Mouse (Mus musculus) ES-E14 (cell line): ENCODE data around the gene Pola2. TPM values are rescaled to one million over a fixed set of nuclear protein-coding genes. Genes with fewer than 3 reads are reported as not detected.

Source experiments
- DNase-seq: peaks from one replicate; pipeline ENCODE4 v3.0.0-alpha.2; 2013; ENCODE audit warnings: low read depth, low spot score
- H3K27ac ChIP-seq: 2 replicates; pipeline ENCODE4 v1.5.1; 2012; ENCODE audit warnings: low read depth, mild to moderate bottlenecking, low read length, moderate library complexity, mixed read lengths; ENCODE audit not compliant: poor library complexity, insufficient read depth, severe bottlenecking
- H3K36me3 ChIP-seq: 2 replicates; pipeline ENCODE4 v1.6.1; 2012; ENCODE audit warnings: mild to moderate bottlenecking, low read length, moderate library complexity, mixed read lengths; ENCODE audit not compliant: control insufficient read depth, poor library complexity, insufficient read depth, severe bottlenecking
- H3K4me1 ChIP-seq, 2 experiments: fragments of 150-350 bp in 1 of 2; sonication (generic) in 1 of 2; 2 replicates each; pipeline ENCODE4 v1.6.1; 2012; ENCODE audit warnings: low read length in 2 of 2, mild to moderate bottlenecking in 1 of 2, mixed read lengths in 1 of 2; ENCODE audit not compliant: control insufficient read depth in 2 of 2, insufficient read depth in 2 of 2, poor library complexity in 1 of 2
- H3K4me3 ChIP-seq, 2 experiments: fragments of 150-350 bp in 1 of 2; sonication (generic) in 1 of 2; 2 replicates each; pipeline ENCODE4 v1.5.1; 2012; ENCODE audit warnings: low read length in 2 of 2, low read depth in 1 of 2, mild to moderate bottlenecking in 1 of 2, mixed read lengths in 1 of 2; ENCODE audit not compliant: insufficient read depth in 1 of 2, poor library complexity in 1 of 2, severe bottlenecking in 1 of 2
- H3K9ac ChIP-seq: 2 replicates; pipeline ENCODE4 v1.6.1; 2012; ENCODE audit warnings: low read depth, mild to moderate bottlenecking, low read length, mixed read lengths; ENCODE audit not compliant: poor library complexity, insufficient read depth, severe bottlenecking
- H3K9me3 ChIP-seq: fragments of 150-350 bp; sonication (generic); 2 replicates; pipeline ENCODE4 v1.6.1; 2012; ENCODE audit warnings: low read depth, mild to moderate bottlenecking, low read length; ENCODE audit not compliant: control insufficient read depth, insufficient read depth
- CHD2 ChIP-seq: IDR thresholded peaks from 2 replicates; pipeline ENCODE4 v1.6.1; 2014; ENCODE audit warnings: mild to moderate bottlenecking, low read depth, low read length, inconsistent platforms
- HCFC1 ChIP-seq: IDR thresholded peaks from 2 replicates; pipeline ENCODE4 v1.6.1; 2012; ENCODE audit warnings: low read length, inconsistent platforms, borderline replicate concordance; ENCODE audit not compliant: insufficient read depth
- MAFK ChIP-seq: IDR thresholded peaks from 2 replicates; pipeline ENCODE4 v1.6.1; 2014; ENCODE audit warnings: mild to moderate bottlenecking, low read depth, low read length, inconsistent platforms; ENCODE audit not compliant: insufficient read depth
- ZC3H11A ChIP-seq: IDR thresholded peaks from 2 replicates; pipeline ENCODE4 v1.6.1; 2012; ENCODE audit warnings: low read depth, mild to moderate bottlenecking, inconsistent platforms, low read length, borderline replicate concordance
- ZNF384 ChIP-seq: IDR thresholded peaks from 2 replicates; pipeline ENCODE4 v1.6.1; 2012; ENCODE audit warnings: low read depth, low read length, inconsistent platforms
- in situ Hi-C, 2 experiments: fragments of 600-800 bp; cut with MboI; formaldehyde crosslinking; loops; one replicate each; pipeline ENCODE4 v1.15.1; 2025; ENCODE audit warnings: low sequenced_read_pairs in 2 of 2, inconsistent platforms in 1 of 2; ENCODE audit not compliant: unreplicated experiment in 2 of 2
- total RNA-seq: library from RNA; depleted of rRNA; stranded (reverse); fragments of 300-350 nt; gene quantifications from 2 replicates; pipeline ENCODE4 v1.2.3, GENCODE M21; 2012

Pola2 gene
- total RNA-seq, 1 experiment: 69.7 TPM

DNA sequence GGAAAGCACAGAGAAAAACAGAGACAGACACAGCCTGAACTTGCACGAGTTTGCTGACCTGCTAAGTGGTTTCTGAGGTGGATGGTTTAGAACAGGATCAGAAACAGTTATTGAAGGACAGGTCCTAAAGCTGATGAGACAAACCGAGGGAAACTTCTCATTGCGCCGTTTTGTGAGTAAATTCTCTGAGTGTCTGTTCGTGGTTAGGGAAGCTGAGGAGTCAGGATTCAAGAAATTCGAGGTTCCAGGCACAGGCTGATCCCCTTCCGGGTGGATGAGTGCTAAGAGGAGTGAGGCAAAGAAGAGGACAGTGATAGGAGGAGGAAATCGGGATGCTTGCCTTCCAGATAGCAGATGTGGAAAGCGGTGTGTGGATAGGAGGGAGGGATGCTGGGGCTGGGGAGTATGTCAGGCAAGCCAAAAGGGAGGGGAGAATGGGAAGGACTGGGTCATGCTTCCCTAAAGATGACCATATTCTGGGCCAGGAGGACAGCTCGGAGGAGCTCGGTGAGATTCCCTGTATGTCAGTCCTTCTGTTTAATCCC, 38.6 kb downstream of the Pola2 start:
- H3K4me1 ChIP-seq: peaks cover 7% of the 10 kb centered on the region in 2 experiments; a peak in 2 of 4 replicates

DNA sequence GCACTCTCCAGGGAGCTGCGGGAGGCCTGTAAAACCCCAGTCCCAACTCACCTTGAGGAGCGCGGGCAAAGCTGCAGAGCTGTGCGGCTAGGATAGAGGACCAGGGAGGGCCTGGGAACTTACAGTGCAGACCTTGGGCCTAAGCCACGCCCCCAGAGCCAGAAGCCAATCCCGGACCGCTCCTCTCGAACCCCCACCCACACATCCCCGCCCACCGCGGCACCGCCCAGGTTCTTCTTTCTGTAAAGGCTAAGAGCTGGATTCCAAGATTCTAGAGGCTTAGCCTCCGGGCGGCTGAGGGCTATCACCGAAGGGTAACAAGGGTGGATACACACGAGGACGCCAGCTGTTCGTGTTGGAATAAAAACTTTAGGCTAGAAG, 39.3 kb downstream of the Pola2 start, which contains the start of gene Cdc42ep2:
Gene Cdc42ep2 (minus strand): TSS at position 104 of the 381 bp plus-strand sequence.
- peak; percentile 97 for DNase-seq
- in situ Hi-C loops: no loop called here
- Histone ChIP-seq H3K4me3 (peak within 1 kb of the TSS; percentile 39 to 86), H3K27ac (no peak within 1 kb of the TSS), H3K36me3 (no peaks in the 10 kb centered on the region), H3K4me1 (peaks cover 7% of the 10 kb centered on the region in 2 experiments; a peak in 2 of 4 replicates), H3K9ac (peak within 1 kb of the TSS; percentile 16; the same call in 1 of the 2 replicates), H3K9me3 (no peaks in the 10 kb centered on the region)
- no peak for TF ChIP-seq ZC3H11A
- no peak for TF ChIP-seq ZNF384
- no peak for TF ChIP-seq MAFK
- TF ChIP-seq CHD2: no peak
- TF ChIP-seq HCFC1: no peak

More for the DNA sequence above, 38.6 kb downstream of the Pola2 start:
- Histone ChIP-seq H3K4me3 (peak overlapping the region in 1 of 2 experiments; percentile 86; a peak in 2 of 4 replicates), H3K27ac (no peak overlapping the region), H3K36me3 (no peaks in the 10 kb centered on the region), H3K9ac (no peak overlapping the region; the same call in 1 of the 2 replicates), H3K9me3 (no peaks in the 10 kb centered on the region)
- in situ Hi-C loops: no loop called here
- no peak for DNase-seq
- no peak for TF ChIP-seq CHD2

DNA sequence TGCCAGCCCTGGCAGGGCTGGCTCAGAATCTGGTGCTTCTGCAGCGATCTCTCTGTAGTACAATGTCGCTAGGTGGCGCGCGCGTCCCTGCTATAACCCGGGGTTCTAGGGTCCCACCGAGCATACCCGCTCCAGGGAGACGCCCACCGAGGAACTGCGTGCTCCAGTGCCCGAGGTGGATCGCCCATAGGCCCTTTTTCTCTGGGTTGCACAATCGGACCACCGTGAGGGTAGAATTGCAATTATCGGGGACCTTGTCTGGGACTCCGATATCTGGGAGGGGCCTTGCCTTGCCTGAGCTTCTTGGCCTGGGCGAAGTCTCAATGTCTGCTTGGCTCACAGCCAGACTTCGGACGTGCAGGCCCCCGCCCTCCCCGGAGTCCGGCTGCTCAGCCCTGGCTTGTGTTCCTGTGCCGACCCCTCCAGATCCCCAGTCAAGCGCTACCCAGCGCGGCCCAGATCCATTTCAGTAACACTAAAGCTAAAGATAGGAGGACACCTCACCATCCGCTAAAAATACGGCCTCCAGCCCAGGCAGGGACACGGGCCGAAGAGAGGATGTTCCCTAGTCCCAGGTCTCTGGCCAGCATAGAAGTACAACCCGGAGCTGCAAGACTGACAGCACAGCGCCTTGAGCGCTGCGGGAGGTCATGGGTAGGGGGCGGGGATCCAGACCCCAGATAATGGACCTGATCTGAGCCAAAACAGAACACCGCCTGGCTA, 39.9 kb downstream of the Pola2 start:
- Histone ChIP-seq H3K4me1 (peaks cover 7% of the 10 kb centered on the region in 2 experiments; a peak in 2 of 4 replicates), H3K9me3 (no peaks in the 10 kb centered on the region), H3K4me3 (peak overlapping the region; percentile 39 to 86), H3K27ac (no peak overlapping the region), H3K36me3 (no peaks in the 10 kb centered on the region), H3K9ac (peak overlapping the region; percentile 16; the same call in 1 of the 2 replicates)
- peak; percentile 82 for DNase-seq
- TF ChIP-seq ZC3H11A: peak; percentile 53; the same call in 1 of the 2 replicates
- TF ChIP-seq ZNF384: no peak
- TF ChIP-seq CHD2: no peak
- no peak for TF ChIP-seq MAFK
- no peak for TF ChIP-seq HCFC1
- in situ Hi-C loops: no loop called here

DNA sequence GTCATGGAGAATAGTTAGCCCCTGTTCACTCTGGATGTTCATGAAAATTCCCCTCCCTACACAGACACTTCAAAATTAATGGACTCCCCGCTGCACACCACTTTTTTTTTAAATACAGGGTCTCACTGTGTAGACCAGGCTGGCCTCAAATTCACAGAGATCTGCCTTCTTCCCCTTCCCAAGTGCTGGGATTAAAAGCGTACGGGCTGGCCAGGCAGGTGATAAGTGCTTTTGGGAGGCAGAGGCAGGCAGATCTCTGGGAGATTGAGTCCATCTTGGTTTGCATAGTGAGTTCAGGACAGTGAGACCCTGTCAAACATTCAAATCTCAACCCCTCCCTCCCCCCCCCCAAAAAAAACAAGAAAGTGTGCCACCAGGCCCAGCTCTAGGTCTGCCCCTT, 41.0 kb downstream of the Pola2 start:
- Histone ChIP-seq H3K9me3 (no peaks in the 10 kb centered on the region), H3K4me1 (peaks cover 7 to 10% of the 10 kb centered on the region in 2 experiments; a peak in 3 of 4 replicates), H3K9ac (no peak overlapping the region), H3K27ac (no peak overlapping the region), H3K36me3 (no peaks in the 10 kb centered on the region), H3K4me3 (no peak overlapping the region)
- in situ Hi-C loops: no loop called here
- TF ChIP-seq ZNF384 (no peak), MAFK (no peak), CHD2 (no peak), ZC3H11A (no peak), HCFC1 (no peak)
- DNase-seq: no peak
